Mouse (Mus musculus) CH12.LX (cell line): ENCODE data around the gene Fgfr2. TPM values are rescaled to one million over a fixed set of nuclear protein-coding genes. Genes with fewer than 3 reads are reported as not detected.

Experiments used
- DNase-seq: peaks from one replicate; pipeline ENCODE4 v3.0.0-alpha.2; 2013; ENCODE audit errors: extremely low read depth
- H3K27ac ChIP-seq: 2 replicates; pipeline ENCODE4 v1.5.1; 2012; ENCODE audit warnings: low read depth, mild to moderate bottlenecking, control low read depth, moderate library complexity; ENCODE audit not compliant: insufficient read depth
- H3K27me3 ChIP-seq: replicated peaks from 2 replicates; pipeline ENCODE3; 2012; ENCODE audit warnings: inconsistent platforms
- H3K36me3 ChIP-seq, 2 experiments: replicated peaks in 1 of 2; 2 replicates each; pipeline versions ENCODE3 to v1.6.1; 2012; ENCODE audit warnings: inconsistent platforms in 1 of 2, low read length in 1 of 2, mild to moderate bottlenecking in 1 of 2, mixed read lengths in 1 of 2, moderate library complexity in 1 of 2; ENCODE audit not compliant: control insufficient read depth in 1 of 2, insufficient read depth in 1 of 2
- H3K4me1 ChIP-seq, 2 experiments: 2 replicates each; pipeline ENCODE4 v1.6.1; 2012; ENCODE audit warnings: inconsistent platforms in 1 of 2, moderate library complexity in 1 of 2; ENCODE audit not compliant: insufficient read depth in 2 of 2, control insufficient read depth in 1 of 2
- H3K4me2 ChIP-seq: 2 replicates; pipeline ENCODE4 v1.6.1; 2012; ENCODE audit warnings: low read depth, mild to moderate bottlenecking, control low read depth; ENCODE audit not compliant: poor library complexity, insufficient read depth, severe bottlenecking
- H3K4me3 ChIP-seq, 3 experiments: fragments of 150-350 bp in 1 of 3; sonication (generic) in 1 of 3; replicated peaks in 1 of 3; 2 replicates each; pipeline versions ENCODE3 to v1.5.1; 2011 to 2012; ENCODE audit warnings: low read depth in 2 of 3, low read length in 2 of 3, mild to moderate bottlenecking in 2 of 3, moderate library complexity in 2 of 3, control low read depth in 1 of 3, improper control_type of control experiment in 1 of 3, inconsistent platforms in 1 of 3, mixed read lengths in 1 of 3; ENCODE audit not compliant: poor library complexity in 1 of 3
- H3K79me2 ChIP-seq: replicated peaks from 2 replicates; pipeline ENCODE4 v1.6.1; 2012; ENCODE audit warnings: mild to moderate bottlenecking, moderate library complexity; ENCODE audit not compliant: control insufficient read depth, poor library complexity, insufficient read depth, severe bottlenecking; ENCODE audit errors: extremely low read depth
- H3K9ac ChIP-seq: 2 replicates; pipeline ENCODE4 v1.6.1; 2012; ENCODE audit warnings: low read depth, mild to moderate bottlenecking, control low read depth, moderate library complexity; ENCODE audit not compliant: insufficient read depth
- H3K9me3 ChIP-seq: replicated peaks from 2 replicates; pipeline ENCODE3; 2012; ENCODE audit warnings: low read length, inconsistent platforms, mixed read lengths
- CHD2 ChIP-seq: IDR thresholded peaks from 2 replicates; pipeline ENCODE4 v1.6.1; 2011; ENCODE audit warnings: low read length, improper control_type of control experiment
- CTCF ChIP-seq, 2 experiments: IDR thresholded peaks in 1 of 2; conservative IDR thresholded peaks in 1 of 2; 2 replicates each; pipeline ENCODE4 v1.5.1; 2011 to 2012; ENCODE audit warnings: low read depth in 2 of 2, low read length in 2 of 2, improper control_type of control experiment in 1 of 2, inconsistent platforms in 1 of 2, mild to moderate bottlenecking in 1 of 2, moderate library complexity in 1 of 2
- EP300 ChIP-seq: IDR thresholded peaks from 2 replicates; pipeline ENCODE4 v1.6.1; 2011; ENCODE audit warnings: low read length, improper control_type of control experiment
- GABPA ChIP-seq: IDR thresholded peaks from 2 replicates; pipeline ENCODE4 v1.6.1; 2012; ENCODE audit warnings: low read depth, low read length, improper control_type of control experiment, inconsistent platforms; ENCODE audit not compliant: insufficient replicate concordance
- HCFC1 ChIP-seq: IDR thresholded peaks from 2 replicates; pipeline ENCODE4 v1.6.1; 2012; ENCODE audit warnings: low read depth, mild to moderate bottlenecking, inconsistent platforms, low read length, improper control_type of control experiment
- IRF4 ChIP-seq: IDR thresholded peaks from 2 replicates; pipeline ENCODE4 v1.6.1; 2014; ENCODE audit warnings: low read depth, mild to moderate bottlenecking, inconsistent platforms, low read length, improper control_type of control experiment
- JUND ChIP-seq: conservative IDR thresholded peaks from 2 replicates; pipeline ENCODE4 v1.6.1; 2011; ENCODE audit warnings: low read depth, low read length, improper control_type of control experiment
- KAT2A ChIP-seq: IDR thresholded peaks from 2 replicates; pipeline ENCODE4 v1.6.1; 2012; ENCODE audit warnings: low read length, improper control_type of control experiment, inconsistent platforms; ENCODE audit not compliant: insufficient replicate concordance
- MAX ChIP-seq: IDR thresholded peaks from 2 replicates; pipeline ENCODE4 v1.6.1; 2011; ENCODE audit warnings: low read length, improper control_type of control experiment
- MAZ ChIP-seq: IDR thresholded peaks from 2 replicates; pipeline ENCODE4 v1.6.1; 2012; ENCODE audit warnings: low read depth, mild to moderate bottlenecking, inconsistent platforms, low read length, improper control_type of control experiment, moderate library complexity
- MEF2A ChIP-seq: IDR thresholded peaks from 2 replicates; pipeline ENCODE4 v1.6.1; 2014; ENCODE audit warnings: low read depth, mild to moderate bottlenecking, inconsistent platforms, low read length, improper control_type of control experiment, borderline replicate concordance
- MXI1 ChIP-seq: IDR thresholded peaks from 2 replicates; pipeline ENCODE4 v1.6.1; 2011; ENCODE audit warnings: mild to moderate bottlenecking, low read depth, low read length, improper control_type of control experiment
- MYC ChIP-seq: IDR thresholded peaks from 2 replicates; pipeline ENCODE4 v1.6.1; 2011; ENCODE audit warnings: low read depth, mild to moderate bottlenecking, improper control_type of control experiment, low read length
- NELFE ChIP-seq: IDR thresholded peaks from 2 replicates; pipeline ENCODE4 v1.6.1; 2011; ENCODE audit warnings: low read depth, low read length, improper control_type of control experiment
- PAX5 ChIP-seq: IDR thresholded peaks from 2 replicates; pipeline ENCODE4 v1.6.1; 2012; ENCODE audit warnings: low read length, inconsistent platforms, mixed read lengths
- SIN3A ChIP-seq: IDR thresholded peaks from 2 replicates; pipeline ENCODE4 v1.6.1; 2012; ENCODE audit warnings: low read length, improper control_type of control experiment, inconsistent platforms
- TBP ChIP-seq: conservative IDR thresholded peaks from 2 replicates; pipeline ENCODE4 v1.6.1; 2011; ENCODE audit warnings: low read depth, low read length, improper control_type of control experiment
- TCF12 ChIP-seq: IDR thresholded peaks from 2 replicates; pipeline ENCODE4 v1.6.1; 2014; ENCODE audit warnings: low read depth, mild to moderate bottlenecking, inconsistent platforms, low read length, improper control_type of control experiment
- USF1 ChIP-seq: IDR thresholded peaks from 2 replicates; pipeline ENCODE4 v1.6.1; 2014; ENCODE audit warnings: low read depth, mild to moderate bottlenecking, inconsistent platforms, low read length, improper control_type of control experiment
- ZC3H11A ChIP-seq: IDR thresholded peaks from 2 replicates; pipeline ENCODE4 v1.6.1; 2012; ENCODE audit warnings: low read depth, mild to moderate bottlenecking, inconsistent platforms, low read length, improper control_type of control experiment
- ZMIZ1 ChIP-seq: IDR thresholded peaks from 2 replicates; pipeline ENCODE4 v1.6.1; 2012; ENCODE audit warnings: low read depth, mild to moderate bottlenecking, inconsistent platforms, low read length, improper control_type of control experiment
- ZNF384 ChIP-seq: IDR thresholded peaks from 2 replicates; pipeline ENCODE4 v1.6.1; 2012; ENCODE audit warnings: low read depth, low read length, improper control_type of control experiment, inconsistent platforms
- dilution Hi-C: fragments of 300-500 bp; cut with MboI; formaldehyde crosslinking; loops from 2 replicates; pipeline ENCODE4 v1.14.3; 2020; ENCODE audit warnings: low sequenced_read_pairs; ENCODE audit not compliant: extremely low pct_unique_long_range_greater_than_20kb, extremely low pct_ligation_motif_present
- in situ Hi-C: fragments of 300-500 bp; cut with MboI; formaldehyde crosslinking; loops from 3 replicates; pipeline ENCODE4 v1.14.3; 2019; ENCODE audit warnings: low sequenced_read_pairs, low pct_ligation_motif_present, low pct_unique_long_range_greater_than_20kb, mixed read lengths
- polyA plus RNA-seq: library from polyadenylated mRNA; unstranded; fragments of >175 nt; gene quantifications from 2 replicates; pipeline ENCODE4 v1.2.1, GENCODE M21; 2012; ENCODE audit warnings: low read depth; ENCODE audit not compliant: insufficient read length
- total RNA-seq, 2 experiments: library from RNA; depleted of rRNA; stranded (reverse); fragments of 300-350 nt in 1 of 2; fragments of >200 nt in 1 of 2; gene quantifications; 2 replicates each; pipeline ENCODE4 v1.2.3; 2012 to 2014

Gene Fgfr2
- total and polyA plus RNA-seq, 3 experiments: not detected

DNA sequence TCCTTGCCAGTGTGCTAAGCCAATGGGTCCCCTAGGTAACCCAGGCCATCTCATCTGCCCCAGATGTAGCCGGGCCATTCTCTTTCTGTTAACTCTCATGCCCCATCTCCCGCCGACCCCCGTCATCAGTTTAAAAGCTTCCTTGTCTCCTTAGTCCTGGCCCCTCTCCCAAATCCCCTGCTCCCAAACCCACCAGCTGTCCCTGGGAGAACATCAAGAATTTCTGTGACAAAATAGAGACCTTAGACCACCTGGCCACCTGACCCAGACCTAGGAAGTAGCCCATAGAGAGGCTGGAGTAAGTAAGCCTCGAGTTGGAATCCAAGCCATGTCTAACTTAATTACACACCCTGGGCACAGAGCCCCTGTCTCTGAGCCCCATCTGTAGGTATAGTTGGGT, 232.9 kb downstream of the Fgfr2 start:
- dilution Hi-C loops (no loop called here), in situ Hi-C loops (no loop called here)
- no peak overlapping the region for H3K4me3 ChIP-seq
- H3K4me1 ChIP-seq: peaks cover 0 to 8% of the 10 kb centered on the region in 2 experiments; a peak in 2 of 4 replicates
- no peak overlapping the region for H3K9ac ChIP-seq
- DNase-seq: no peak
- H3K27me3 ChIP-seq: no peaks in the 10 kb centered on the region
- TF ChIP-seq IRF4: no peak
- no peak for TF ChIP-seq JUND
- no peak for TF ChIP-seq MAX
- no peak for TF ChIP-seq ZNF384
- no peak for TF ChIP-seq EP300
- no peak for TF ChIP-seq MEF2A
- no peak for TF ChIP-seq HCFC1
- TF ChIP-seq USF1: no peak
- no peak for TF ChIP-seq CTCF (conservative IDR thresholded peaks at IDR 0.05 in 1 of 2, IDR thresholded peaks at IDR 0.05 in 1 of 2; ENCODE audit: low read depth in 2 of 2, low read length in 2 of 2)
- no peak for TF ChIP-seq PAX5
- TF ChIP-seq NELFE: no peak
- no peak for TF ChIP-seq KAT2A
- TF ChIP-seq MAZ: no peak
- TF ChIP-seq MXI1: no peak
- TF ChIP-seq TCF12: no peak
- TF ChIP-seq MYC: no peak
- TF ChIP-seq ZC3H11A: no peak
- no peak for TF ChIP-seq TBP
- no peak for TF ChIP-seq CHD2
- no peak overlapping the region for H3K4me2 ChIP-seq
- peaks cover 4 to 5% of the 10 kb centered on the region in 2 experiments for H3K36me3 ChIP-seq
- no peaks in the 10 kb centered on the region for H3K9me3 ChIP-seq
- no peak overlapping the region for H3K27ac ChIP-seq
- H3K79me2 ChIP-seq: no peaks in the 10 kb centered on the region

DNA sequence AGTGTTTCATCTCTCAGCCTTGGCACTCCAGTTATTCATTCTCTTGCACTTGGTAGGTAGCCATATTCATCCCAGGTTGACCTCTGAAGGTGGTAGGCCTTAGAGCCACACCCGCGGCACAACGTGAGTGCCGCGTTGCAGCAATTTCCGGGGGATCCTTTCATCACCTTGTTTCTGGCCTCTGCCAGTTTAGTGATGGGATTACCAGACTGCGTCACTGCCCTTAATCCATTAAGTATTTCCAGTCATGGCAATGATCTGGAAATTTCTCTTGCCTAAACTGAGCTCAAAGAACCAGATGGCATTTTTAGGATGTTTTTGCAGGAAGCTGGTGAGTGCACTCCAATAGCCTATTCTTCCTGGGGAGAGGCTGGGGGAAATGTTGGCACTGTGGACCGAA, 233.5 kb downstream of the Fgfr2 start:
- Histone ChIP-seq H3K9ac (no peak overlapping the region), H3K4me1 (peaks cover 0 to 8% of the 10 kb centered on the region in 2 experiments; a peak in 2 of 4 replicates), H3K36me3 (peaks cover 8 to 10% of the 10 kb centered on the region in 2 experiments), H3K4me2 (no peak overlapping the region), H3K79me2 (no peaks in the 10 kb centered on the region), H3K9me3 (no peaks in the 10 kb centered on the region), H3K4me3 (no peak overlapping the region), H3K27me3 (no peaks in the 10 kb centered on the region)
- in situ Hi-C loops: no loop called here
- dilution Hi-C loops: no loop called here
- DNase-seq: no peak
- no peak for TF ChIP-seq SIN3A
- TF ChIP-seq MEF2A: no peak
- no peak for TF ChIP-seq USF1
- TF ChIP-seq GABPA: no peak
- no peak for TF ChIP-seq ZMIZ1
- no peak for TF ChIP-seq KAT2A
- TF ChIP-seq, all 38 proteins: peak for 0
- H3K27ac ChIP-seq: no peak overlapping the region
